Mouse (Mus musculus) liver, embryonic 14.5 days (tissue): ENCODE measurements around the gene Ppp1r36.

Experiments used
- CTCF ChIP-seq: IDR thresholded peaks from 2 replicates; pipeline ENCODE4 v1.5.1; 2016; ENCODE audit warnings: antibody characterized with exemption, low read depth, control low read depth
- EP300 ChIP-seq: IDR thresholded peaks from 2 replicates; pipeline ENCODE4 v1.6.1; 2016; ENCODE audit warnings: antibody characterized with exemption, low read depth

DNA sequence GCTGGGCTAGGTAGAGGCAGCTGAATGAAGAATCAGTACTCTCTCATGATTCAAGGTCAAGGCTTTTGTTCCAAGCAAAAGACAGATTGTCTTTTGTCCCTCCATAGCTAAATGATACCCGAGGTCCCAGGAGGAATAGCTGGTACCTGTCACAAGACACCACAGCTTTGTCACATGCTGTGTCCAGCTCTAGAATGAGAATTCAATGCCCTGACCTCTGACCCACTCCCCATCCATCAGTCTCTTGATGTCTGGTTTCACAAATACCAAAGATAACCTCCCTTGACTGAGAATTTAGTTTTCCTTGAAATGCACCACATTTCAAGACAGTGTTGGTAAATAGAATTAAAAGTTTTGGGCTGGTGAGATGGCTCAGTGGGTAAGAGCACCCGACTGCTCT lies 34.9 kb downstream of the Ppp1r36 start:
- TF ChIP-seq CTCF (no peak), EP300 (no peak)
